Mouse (Mus musculus): ENCODE data around the gene Zyx.

GRCm38 (mm10) chr6:42354076-42355019, 4.9 kb downstream of the Zyx start:
- TF ChIP-seq SMC3 (IDR thresholded peaks at IDR 0.05; ENCODE audit: low read depth, low read length) (no peak), HCFC1 (IDR thresholded peaks at IDR 0.05; ENCODE audit: low read depth, low read length) (no peak), CTCF (conservative IDR thresholded peaks at IDR 0.05 in 1 of 2, IDR thresholded peaks at IDR 0.05 in 1 of 2; ENCODE audit: low read depth in 2 of 2, low read length in 2 of 2) (no peak), MXI1 (IDR thresholded peaks at IDR 0.05; ENCODE audit: low read depth, low read length) (no peak), ZC3H11A (IDR thresholded peaks at IDR 0.05; ENCODE audit: low read depth, low read length) (no peak), MAX (IDR thresholded peaks at IDR 0.05; ENCODE audit: low read length) (no peak), ELF1 (IDR thresholded peaks at IDR 0.05; ENCODE audit: low read depth, low read length) (no peak), MYC (IDR thresholded peaks at IDR 0.05; ENCODE audit: low read depth, low read length) (no peak), RAD21 (IDR thresholded peaks at IDR 0.05; ENCODE audit: low read depth, low read length) (no peak), NELFE (IDR thresholded peaks at IDR 0.05; ENCODE audit: low read depth, low read length) (no peak), E2F4 (IDR thresholded peaks at IDR 0.05; ENCODE audit: insufficient replicate concordance, low read depth, low read length) (no peak), ETS1 (conservative IDR thresholded peaks at IDR 0.05; ENCODE audit: low read depth, low read length) (no peak)
